Mouse (Mus musculus) limb, embryonic 10.5 days (tissue): ENCODE results near the gene Tmc5. TPM values are rescaled to one million over a fixed set of nuclear protein-coding genes. Genes with fewer than 3 reads are reported as not detected.

ENCODE experiments used
- DNase-seq: peaks from one replicate; pipeline ENCODE4 v3.0.0-alpha.2; 2017; ENCODE audit warnings: low spot score
- H3K27ac ChIP-seq: fragments of 300-500 bp; sonication (generic); 2 replicates; pipeline ENCODE4 v1.5.1; 2016; ENCODE audit warnings: mild to moderate bottlenecking
- H3K27me3 ChIP-seq: fragments of 300-500 bp; sonication (generic); 2 replicates; pipeline ENCODE4 v1.6.1; 2016; ENCODE audit warnings: low read depth, mild to moderate bottlenecking; ENCODE audit not compliant: poor library complexity, severe bottlenecking
- H3K36me3 ChIP-seq: fragments of 300-500 bp; sonication (generic); 2 replicates; pipeline ENCODE4 v1.6.1; 2016; ENCODE audit warnings: mild to moderate bottlenecking, moderate library complexity
- H3K4me1 ChIP-seq: fragments of 300-500 bp; sonication (generic); 2 replicates; pipeline ENCODE4 v1.6.1; 2016
- H3K4me3 ChIP-seq: fragments of 300-500 bp; sonication (generic); 2 replicates; pipeline ENCODE4 v1.5.1; 2016; ENCODE audit warnings: mild to moderate bottlenecking, moderate library complexity
- H3K9me3 ChIP-seq: fragments of 300-500 bp; sonication (generic); replicated peaks from 2 replicates; pipeline ENCODE4 v1.6.1; 2016; ENCODE audit warnings: mild to moderate bottlenecking
- WGBS: fragments of 180-500 bp; shearing (Covaris S2); methylation state at CpG from one replicate; pipeline ENCODE4 v1.1.7; 2016; 5-methylcytosine and 5-hydroxymethylcytosine counted together
- polyA plus RNA-seq: library from polyadenylated mRNA; unstranded; fragments of >200 nt; fragmentation: Nextera tagmentation; extraction: Ambion mirVana; gene quantifications from 2 replicates; pipeline ENCODE4 v1.2.1, GENCODE M21; 2016

The Tmc5 gene
- polyA plus RNA-seq, 1 experiment from 2014 or later: not detected

GRCm38 (mm10) chr7:118590726-118591305, 6.3 kb upstream of the Tmc5 start:
- DNase-seq: no peak
- WGBS: 91% methylated on average over 5 of the region's 5 CpGs
- peaks cover 11% of the 10 kb centered on the region for H3K27me3 ChIP-seq
- H3K4me1 ChIP-seq: peaks cover 39% of the 10 kb centered on the region
- no peaks in the 10 kb centered on the region for H3K9me3 ChIP-seq
- no peaks in the 10 kb centered on the region for H3K36me3 ChIP-seq
- H3K27ac ChIP-seq: no peak overlapping the region
- no peak overlapping the region for H3K4me3 ChIP-seq

- WGBS: 21% methylated on average over 6 of the region's 6 CpGs
- peak overlapping the region; percentile 76 for H3K27ac ChIP-seq
- peaks cover 42% of the 10 kb centered on the region for H3K4me1 ChIP-seq
- H3K9me3 ChIP-seq: no peaks in the 10 kb centered on the region
- peaks cover 24% of the 10 kb centered on the region for H3K27me3 ChIP-seq
- no peaks in the 10 kb centered on the region for H3K36me3 ChIP-seq
- peak; percentile 61 for DNase-seq
- H3K4me3 ChIP-seq: peak overlapping the region; percentile 29
Measured at GRCm38 (mm10) chr7:118592146-118592545, 5.0 kb upstream of the Tmc5 start.

- H3K27me3 ChIP-seq: peaks cover 40% of the 10 kb centered on the region
- peak; percentile 72 for DNase-seq
- H3K4me1 ChIP-seq: peaks cover 55% of the 10 kb centered on the region
- H3K9me3 ChIP-seq: no peaks in the 10 kb centered on the region
- peak overlapping the region; percentile 26 for H3K4me3 ChIP-seq
- peak overlapping the region; percentile 76 for H3K27ac ChIP-seq
- WGBS: 5% methylated on average over 9 of the region's 9 CpGs
- no peaks in the 10 kb centered on the region for H3K36me3 ChIP-seq
Measured at GRCm38 (mm10) chr7:118593567-118594407, 3.3 kb upstream of the Tmc5 start.

- Histone ChIP-seq H3K4me3 (peak overlapping the region; percentile 26), H3K27ac (peak overlapping the region; percentile 76), H3K9me3 (no peaks in the 10 kb centered on the region), H3K27me3 (peaks cover 48% of the 10 kb centered on the region), H3K36me3 (no peaks in the 10 kb centered on the region), H3K4me1 (peaks cover 60% of the 10 kb centered on the region)
- no peak for DNase-seq
- WGBS: 26% methylated on average over 10 of the region's 10 CpGs
Measured at GRCm38 (mm10) chr7:118594611-118595010, 2.5 kb upstream of the Tmc5 start.

GRCm38 (mm10) chr7:118595228-118595627, 1.9 kb upstream of the Tmc5 start:
- no peaks in the 10 kb centered on the region for H3K9me3 ChIP-seq
- peaks cover 54% of the 10 kb centered on the region for H3K27me3 ChIP-seq
- peak overlapping the region; percentile 76 for H3K27ac ChIP-seq
- DNase-seq: peak; percentile 97
- no peaks in the 10 kb centered on the region for H3K36me3 ChIP-seq
- 4% methylated on average over 14 of the region's 14 CpGs for WGBS
- H3K4me1 ChIP-seq: peaks cover 60% of the 10 kb centered on the region
- peak overlapping the region; percentile 26 for H3K4me3 ChIP-seq

- H3K27me3 ChIP-seq: peaks cover 59% of the 10 kb centered on the region
- 82% methylated on average over 11 of the region's 11 CpGs for WGBS
- H3K4me3 ChIP-seq: no peak overlapping the region
- DNase-seq: no peak
- peaks cover 60% of the 10 kb centered on the region for H3K4me1 ChIP-seq
- no peaks in the 10 kb centered on the region for H3K36me3 ChIP-seq
- no peaks in the 10 kb centered on the region for H3K9me3 ChIP-seq
- H3K27ac ChIP-seq: no peak overlapping the region
Measured at GRCm38 (mm10) chr7:118596271-118596670, 826 bp upstream of the Tmc5 start.

GRCm38 (mm10) chr7:118599954-118600631, 3.0 kb downstream of the Tmc5 start:
- peaks cover 26% of the 10 kb centered on the region for H3K4me1 ChIP-seq
- no peaks in the 10 kb centered on the region for H3K9me3 ChIP-seq
- no peaks in the 10 kb centered on the region for H3K36me3 ChIP-seq
- peaks cover 55% of the 10 kb centered on the region for H3K27me3 ChIP-seq
- WGBS: 78% methylated on average over 12 of the region's 12 CpGs
- no peak overlapping the region for H3K27ac ChIP-seq
- no peak for DNase-seq
- no peak overlapping the region for H3K4me3 ChIP-seq

- Histone ChIP-seq H3K4me1 (no peaks in the 10 kb centered on the region), H3K36me3 (no peaks in the 10 kb centered on the region), H3K27me3 (peaks cover 9% of the 10 kb centered on the region; the same call in 1 of the 2 replicates), H3K4me3 (no peak overlapping the region), H3K9me3 (no peaks in the 10 kb centered on the region), H3K27ac (no peak overlapping the region)
- DNase-seq: no peak
- 91% methylated on average over 8 of the region's 8 CpGs for WGBS
Measured at GRCm38 (mm10) chr7:118604842-118605241, 7.7 kb downstream of the Tmc5 start.

GRCm38 (mm10) chr7:118609815-118610214, 12.7 kb downstream of the Tmc5 start:
- H3K4me1 ChIP-seq: no peaks in the 10 kb centered on the region
- H3K27ac ChIP-seq: no peak overlapping the region
- no peaks in the 10 kb centered on the region for H3K9me3 ChIP-seq
- H3K27me3 ChIP-seq: no peaks in the 10 kb centered on the region
- WGBS: 92% methylated on average over 7 of the region's 7 CpGs
- H3K36me3 ChIP-seq: no peaks in the 10 kb centered on the region
- H3K4me3 ChIP-seq: no peak overlapping the region
- DNase-seq: no peak

GRCm38 (mm10) chr7:118610721-118611120, 13.6 kb downstream of the Tmc5 start:
- Histone ChIP-seq H3K4me3 (no peak overlapping the region), H3K36me3 (no peaks in the 10 kb centered on the region), H3K27me3 (no peaks in the 10 kb centered on the region), H3K4me1 (no peaks in the 10 kb centered on the region), H3K9me3 (no peaks in the 10 kb centered on the region), H3K27ac (no peak overlapping the region)
- 81% methylated on average over 13 of the region's 13 CpGs for WGBS
- no peak for DNase-seq

GRCm38 (mm10) chr7:118611185-118611749, 14.2 kb downstream of the Tmc5 start:
- Histone ChIP-seq H3K36me3 (no peaks in the 10 kb centered on the region), H3K9me3 (no peaks in the 10 kb centered on the region), H3K4me1 (no peaks in the 10 kb centered on the region), H3K27me3 (no peaks in the 10 kb centered on the region), H3K4me3 (no peak overlapping the region), H3K27ac (no peak overlapping the region)
- DNase-seq: no peak
- WGBS: 90% methylated on average over 4 of the region's 4 CpGs

- H3K4me1 ChIP-seq: no peaks in the 10 kb centered on the region
- no peak overlapping the region for H3K27ac ChIP-seq
- no peak overlapping the region for H3K4me3 ChIP-seq
- WGBS: 88% methylated on average over 8 of the region's 8 CpGs
- no peak for DNase-seq
- no peaks in the 10 kb centered on the region for H3K36me3 ChIP-seq
- H3K9me3 ChIP-seq: no peaks in the 10 kb centered on the region
- no peaks in the 10 kb centered on the region for H3K27me3 ChIP-seq
Measured at GRCm38 (mm10) chr7:118611933-118612332, 14.8 kb downstream of the Tmc5 start.

GRCm38 (mm10) chr7:118614076-118614475, 17.0 kb downstream of the Tmc5 start:
- 80% methylated on average over 13 of the region's 13 CpGs for WGBS
- H3K4me1 ChIP-seq: no peaks in the 10 kb centered on the region

More at GRCm38 (mm10) chr7:118614076-118614475, 17.0 kb downstream of the Tmc5 start:
- Histone ChIP-seq H3K36me3 (no peaks in the 10 kb centered on the region), H3K4me3 (no peak overlapping the region), H3K27ac (no peak overlapping the region), H3K27me3 (no peaks in the 10 kb centered on the region), H3K9me3 (no peaks in the 10 kb centered on the region)
- no peak for DNase-seq
